Mouse (Mus musculus): ENCODE results near the gene Pdzd2. TPM values are rescaled to one million over a fixed set of nuclear protein-coding genes. Genes with fewer than 3 reads are reported as not detected.

Pdzd2 gene
- total RNA-seq, 2 experiments from 2014 or later, result 44.8 to 61.6 TPM

- DNase-seq, result no peak
Measured at GRCm38 (mm10) chr15:12348950-12349349, 390.8 kb downstream of the Pdzd2 start.

GRCm38 (mm10) chr15:12346916-12347315, 392.8 kb downstream of the Pdzd2 start:
- DNase-seq, result no peak

- DNase-seq, result no peak
Measured at GRCm38 (mm10) chr15:12341401-12341758, 398.3 kb downstream of the Pdzd2 start.

- no peak for DNase-seq
Measured at GRCm38 (mm10) chr15:12340536-12341400, 399.0 kb downstream of the Pdzd2 start.

GRCm38 (mm10) chr15:12337779-12338137, 402.0 kb downstream of the Pdzd2 start:
- DNase-seq, result no peak

GRCm38 (mm10) chr15:12337030-12337778, 402.5 kb downstream of the Pdzd2 start:
- DNase-seq, result no peak

GRCm38 (mm10) chr15:12334381-12334780, 405.3 kb downstream of the Pdzd2 start:
- DNase-seq, result no peak

GRCm38 (mm10) chr15:12331300-12331699, 408.4 kb downstream of the Pdzd2 start:
- DNase-seq, result no peak

GRCm38 (mm10) chr15:12330892-12331291, 408.8 kb downstream of the Pdzd2 start:
- no peak for DNase-seq

- no peak for DNase-seq
Measured at GRCm38 (mm10) chr15:12330389-12330788, 409.3 kb downstream of the Pdzd2 start.

- DNase-seq, result no peak
Measured at GRCm38 (mm10) chr15:12324326-12324725, 415.4 kb downstream of the Pdzd2 start.

GRCm38 (mm10) chr15:12322676-12323402, 416.9 kb downstream of the Pdzd2 start:
- DNase-seq, result no peak

GRCm38 (mm10) chr15:12321788-12322621, 417.7 kb downstream of the Pdzd2 start, which contains the start of gene 1810049J17Rik:
Gene 1810049J17Rik, minus strand, starts transcription at chr15:12321899.
- no peak for DNase-seq

GRCm38 (mm10) chr15:12321091-12321787, 418.5 kb downstream of the Pdzd2 start, which contains the start of gene Golph3:
Gene Golph3, plus strand, starts transcription at chr15:12321450.
- DNase-seq, result peak; percentile 99

- DNase-seq, result no peak
Measured at GRCm38 (mm10) chr15:12320441-12321090, 419.2 kb downstream of the Pdzd2 start.

- DNase-seq, result no peak
Measured at GRCm38 (mm10) chr15:12319889-12320288, 419.8 kb downstream of the Pdzd2 start.

GRCm38 (mm10) chr15:12318451-12318850, 421.3 kb downstream of the Pdzd2 start:
- no peak for DNase-seq

- no peak for DNase-seq
Measured at GRCm38 (mm10) chr15:12317290-12317689, 422.4 kb downstream of the Pdzd2 start.

GRCm38 (mm10) chr15:12315996-12316395, 423.7 kb downstream of the Pdzd2 start:
- DNase-seq, result no peak

- DNase-seq, result no peak
Measured at GRCm38 (mm10) chr15:12314584-12314983, 425.1 kb downstream of the Pdzd2 start.
